Mouse (Mus musculus) intestine, postnatal 0 days (tissue): Measurements from ENCODE around the gene L3mbtl2. TPM values are rescaled to one million over a fixed set of nuclear protein-coding genes. Genes with fewer than 3 reads are reported as not detected.

Experiments used
- ATAC-seq: fragments of 200-750 bp; cut with Nextera tagmentation; 2 replicates; pipeline ENCODE4 v1.8.0; 2017; ENCODE audit warnings: mild to moderate bottlenecking, moderate TSS enrichment, moderate library complexity
- H3K27ac ChIP-seq: fragments of 300-500 bp; sonication (generic); 2 replicates; pipeline ENCODE4 v1.5.1; 2014; ENCODE audit warnings: mild to moderate bottlenecking, low read depth, low read length, moderate library complexity
- H3K27me3 ChIP-seq: fragments of 300-500 bp; sonication (generic); replicated peaks from 2 replicates; pipeline ENCODE4 v1.6.1; 2014; ENCODE audit warnings: low read length, mixed read lengths; ENCODE audit not compliant: control insufficient read depth, insufficient read depth
- H3K36me3 ChIP-seq: fragments of 300-500 bp; sonication (generic); 2 replicates; pipeline ENCODE4 v1.6.1; 2014; ENCODE audit warnings: mild to moderate bottlenecking, moderate library complexity; ENCODE audit not compliant: control insufficient read depth, insufficient read depth
- H3K4me1 ChIP-seq: fragments of 300-500 bp; sonication (generic); replicated peaks from 2 replicates; pipeline ENCODE4 v1.6.1; 2014; ENCODE audit warnings: antibody characterized with exemption, low read length, mixed read lengths; ENCODE audit not compliant: control insufficient read depth, insufficient read depth
- H3K4me2 ChIP-seq: fragments of 300-500 bp; sonication (generic); replicated peaks from 2 replicates; pipeline ENCODE4 v1.6.1; 2014; ENCODE audit warnings: low read depth, mild to moderate bottlenecking, moderate library complexity
- H3K4me3 ChIP-seq: fragments of 300-500 bp; sonication (generic); 2 replicates; pipeline ENCODE4 v1.5.1; 2014; ENCODE audit warnings: low read depth, low read length
- H3K9ac ChIP-seq: fragments of 300-500 bp; sonication (generic); 2 replicates; pipeline ENCODE4 v1.6.1; 2014; ENCODE audit warnings: mild to moderate bottlenecking, low read depth, low read length
- H3K9me3 ChIP-seq: fragments of 300-500 bp; sonication (generic); 2 replicates; pipeline ENCODE4 v1.6.1; 2016; ENCODE audit warnings: mixed run types; ENCODE audit not compliant: control insufficient read depth
- CTCF ChIP-seq: sonication (generic); IDR thresholded peaks from 2 replicates; pipeline ENCODE4 v1.5.1; 2016; ENCODE audit warnings: low read depth, mild to moderate bottlenecking, control low read depth, antibody characterized with exemption, moderate library complexity
- WGBS: fragments of 180-500 bp; shearing (Covaris S2); extraction: QIAGEN DNeasy Blood & Tissue Kit; methylation state at CpG from one replicate; pipeline ENCODE4 v1.1.7; 2014; 5-methylcytosine and 5-hydroxymethylcytosine counted together
- polyA plus RNA-seq: library from polyadenylated mRNA; unstranded; fragments of >200 nt; fragmentation: Nextera tagmentation; extraction: Ambion mirVana; gene quantifications from 2 replicates; pipeline ENCODE4 v1.2.1, GENCODE M21; 2015

Gene L3mbtl2
- polyA plus RNA-seq, result 8.3 and 8.7 TPM in 2 replicates

DNA sequence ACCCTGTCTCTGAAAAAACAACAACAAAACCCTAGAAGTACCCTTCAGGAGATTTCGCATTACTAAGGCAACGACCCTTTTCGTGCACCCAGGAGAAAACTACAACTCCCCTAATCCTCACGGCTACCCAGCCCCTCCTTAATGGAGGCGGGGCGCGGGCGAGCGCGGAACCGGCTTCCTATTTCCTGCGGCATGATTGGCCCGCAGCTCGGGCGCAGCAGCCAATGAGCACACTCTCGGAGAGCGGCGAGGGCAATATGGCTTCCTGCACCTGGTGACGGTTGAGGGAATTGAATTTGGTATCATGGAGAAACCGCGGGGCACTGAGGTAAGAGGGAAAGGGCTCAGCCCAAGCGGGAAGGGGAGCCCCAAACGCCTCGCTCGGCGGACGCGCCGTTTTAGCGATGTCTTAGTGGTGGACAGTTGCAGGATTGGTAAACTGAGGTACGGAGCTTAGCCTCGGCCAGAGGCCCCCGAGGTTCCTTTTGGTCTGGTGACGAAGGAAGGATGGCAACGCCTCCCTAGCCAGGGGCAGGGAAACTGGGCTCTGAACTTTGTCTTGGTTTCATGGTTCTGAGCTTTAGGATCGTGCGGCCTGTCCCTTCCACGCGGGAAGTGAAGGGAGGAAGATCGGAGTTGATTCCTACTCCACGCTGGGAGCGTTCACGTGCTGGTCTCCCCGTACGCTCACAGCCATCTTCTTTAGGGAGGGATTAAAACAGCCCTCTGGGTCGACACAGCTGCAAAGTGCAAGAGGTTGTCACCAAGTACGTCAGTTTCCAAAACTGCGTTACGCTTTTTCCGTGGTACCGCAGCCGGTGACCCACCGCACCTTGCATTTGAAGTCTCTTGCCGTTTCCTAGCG lies at the start of gene L3mbtl2:
TSS of gene L3mbtl2 (plus strand) at position 193 of the 865 bp plus-strand sequence.
- peak; percentile 96 for ATAC-seq
- Histone ChIP-seq H3K4me2 (peak within 1 kb of the TSS; percentile 93), H3K27ac (peak within 1 kb of the TSS; percentile 62; the same call in 1 of the 2 replicates), H3K36me3 (peaks cover 19% of the 10 kb centered on the region; the same call in 1 of the 2 replicates), H3K27me3 (no peaks in the 10 kb centered on the region), H3K4me1 (no peaks in the 10 kb centered on the region), H3K9me3 (no peaks in the 10 kb centered on the region), H3K9ac (peak within 1 kb of the TSS; percentile 64), H3K4me3 (peak within 1 kb of the TSS; percentile 85)
- WGBS, result under 1% methylated on average over 55 of the region's 55 CpGs
- peak; percentile 47 for TF ChIP-seq CTCF

DNA sequence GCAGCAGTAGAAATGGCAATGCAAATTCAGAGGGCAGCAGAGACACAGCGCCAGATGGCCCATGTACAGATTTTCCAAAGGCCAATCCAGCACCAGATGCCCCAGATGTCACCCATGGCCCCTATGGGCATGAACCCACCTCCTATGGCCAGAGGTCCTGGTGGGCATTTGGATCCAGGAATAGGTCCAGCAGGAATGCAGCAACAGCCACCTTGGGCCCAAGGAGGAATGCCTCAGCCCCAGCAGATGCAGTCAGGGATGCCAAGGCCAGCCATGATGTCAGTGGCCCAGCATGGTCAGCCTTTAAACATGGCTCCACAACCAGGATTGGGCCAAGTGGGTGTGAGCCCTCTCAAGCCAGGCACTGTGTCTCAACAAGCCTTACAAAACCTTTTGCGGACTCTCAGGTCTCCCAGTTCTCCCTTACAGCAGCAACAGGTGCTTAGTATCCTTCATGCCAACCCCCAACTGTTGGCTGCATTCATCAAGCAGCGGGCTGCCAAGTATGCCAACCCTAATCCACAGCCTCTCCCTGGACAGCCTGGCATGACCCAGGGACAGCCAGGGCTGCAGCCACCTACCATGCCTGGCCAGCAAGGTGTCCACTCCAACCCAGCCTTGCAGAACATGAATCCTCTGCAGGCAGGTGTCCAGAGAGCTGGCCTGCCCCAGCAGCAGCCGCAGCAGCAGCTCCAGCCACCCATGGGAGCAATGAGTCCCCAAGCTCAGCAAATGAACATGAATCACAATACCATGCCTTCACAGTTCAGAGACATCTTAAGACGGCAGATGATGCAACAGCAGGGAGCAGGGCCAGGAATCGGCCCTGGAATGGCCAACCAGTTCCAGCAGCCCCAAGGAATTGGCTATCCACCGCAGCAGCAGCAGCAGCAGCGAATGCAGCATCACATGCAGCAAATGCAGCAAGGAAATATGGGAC lies 13.9 kb upstream of the L3mbtl2 start:
- no peak overlapping the region for H3K4me3 ChIP-seq
- no peaks in the 10 kb centered on the region for H3K4me1 ChIP-seq
- no peak overlapping the region; the same call in 1 of the 2 replicates for H3K27ac ChIP-seq
- no peak for TF ChIP-seq CTCF
- no peak for ATAC-seq
- no peak overlapping the region for H3K4me2 ChIP-seq
- H3K36me3 ChIP-seq, result peaks cover 57% of the 10 kb centered on the region
- whole genome bisulfite sequencing, result 94% methylated on average over 8 of the region's 8 CpGs
- no peak overlapping the region for H3K9ac ChIP-seq
- H3K27me3 ChIP-seq, result no peaks in the 10 kb centered on the region
- no peaks in the 10 kb centered on the region for H3K9me3 ChIP-seq

- Histone ChIP-seq H3K9me3 (no peaks in the 10 kb centered on the region), H3K36me3 (peaks cover 48% of the 10 kb centered on the region), H3K27me3 (no peaks in the 10 kb centered on the region), H3K4me1 (no peaks in the 10 kb centered on the region), H3K4me3 (no peak overlapping the region), H3K27ac (no peak overlapping the region), H3K9ac (no peak overlapping the region), H3K4me2 (no peak overlapping the region)
- TF ChIP-seq CTCF, result no peak
- ATAC-seq, result no peak
- 88% methylated on average over 7 of the region's 7 CpGs for WGBS
Observed at GRCm38 (mm10) chr15:81650636-81651035, 13.1 kb upstream of the L3mbtl2 start.

GRCm38 (mm10) chr15:81661701-81662100 lies 2.0 kb upstream of the L3mbtl2 start:
- no peak overlapping the region for H3K9ac ChIP-seq
- H3K4me3 ChIP-seq, result no peak overlapping the region
- no peaks in the 10 kb centered on the region for H3K27me3 ChIP-seq
- no peaks in the 10 kb centered on the region for H3K4me1 ChIP-seq
- TF ChIP-seq CTCF, result no peak
- no peak for ATAC-seq
- H3K27ac ChIP-seq, result no peak overlapping the region
- H3K4me2 ChIP-seq, result no peak overlapping the region
- H3K36me3 ChIP-seq, result no peaks in the 10 kb centered on the region
- H3K9me3 ChIP-seq, result no peaks in the 10 kb centered on the region
- WGBS, result 83% methylated on average over 2 of the region's 2 CpGs

DNA sequence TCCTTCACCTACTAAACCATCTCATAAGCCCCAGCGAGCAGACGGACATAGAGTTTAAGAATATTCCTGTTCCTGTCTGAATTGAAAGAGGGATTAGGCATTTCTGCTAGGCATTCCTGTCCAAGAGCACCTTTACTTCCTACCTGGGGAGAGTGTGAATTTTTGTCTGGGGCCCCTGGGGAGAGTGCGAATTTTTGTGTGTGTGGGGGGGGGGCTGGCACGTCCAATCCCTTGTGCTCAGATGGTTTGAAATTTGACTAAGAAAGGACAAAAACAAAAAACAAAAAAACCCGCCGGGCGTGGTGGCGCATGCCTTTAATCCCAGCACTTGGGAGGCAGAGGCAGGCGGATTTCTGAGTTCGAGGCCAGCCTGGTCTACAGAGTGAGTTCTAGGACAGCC lies 408 bp upstream of the L3mbtl2 start:
- H3K27me3 ChIP-seq, result no peaks in the 10 kb centered on the region
- H3K9me3 ChIP-seq, result no peaks in the 10 kb centered on the region
- peaks cover 13% of the 10 kb centered on the region; the same call in 1 of the 2 replicates for H3K36me3 ChIP-seq
- no peak overlapping the region for H3K9ac ChIP-seq
- H3K4me2 ChIP-seq, result peak overlapping the region; percentile 93
- H3K27ac ChIP-seq, result no peak overlapping the region
- no peak for ATAC-seq
- TF ChIP-seq CTCF, result no peak
- WGBS, result 68% methylated on average over 10 of the region's 10 CpGs
- no peaks in the 10 kb centered on the region for H3K4me1 ChIP-seq
- peak overlapping the region; percentile 85; the same call in 1 of the 2 replicates for H3K4me3 ChIP-seq

GRCm38 (mm10) chr15:81666957-81667356 lies 3.3 kb downstream of the L3mbtl2 start:
- no peak for ATAC-seq
- Histone ChIP-seq H3K4me2 (no peak overlapping the region), H3K4me3 (no peak overlapping the region), H3K9me3 (no peaks in the 10 kb centered on the region), H3K4me1 (no peaks in the 10 kb centered on the region), H3K9ac (no peak overlapping the region), H3K36me3 (peaks cover 29% of the 10 kb centered on the region), H3K27me3 (no peaks in the 10 kb centered on the region), H3K27ac (no peak overlapping the region)
- WGBS, result 88% methylated on average over 10 of the region's 10 CpGs
- TF ChIP-seq CTCF, result peak; percentile 32; the same call in 1 of the 2 replicates
